Mouse (Mus musculus) erythroblast, embryonic 14.5 days (primary cell): ENCODE measurements around the gene Papola. TPM values are rescaled to one million over a fixed set of nuclear protein-coding genes. Genes with fewer than 3 reads are reported as not detected.

Experiments used
- H3K27me3 ChIP-seq: 2 replicates; pipeline ENCODE4 v1.6.1; 2012; ENCODE audit warnings: inconsistent platforms; ENCODE audit not compliant: control insufficient read depth
- H3K36me3 ChIP-seq: 2 replicates; pipeline ENCODE4 v1.6.1; 2012; ENCODE audit warnings: mild to moderate bottlenecking, inconsistent platforms; ENCODE audit not compliant: control insufficient read depth
- H3K4me1 ChIP-seq: 2 replicates; pipeline ENCODE4 v1.6.1; 2012; ENCODE audit warnings: inconsistent platforms; ENCODE audit not compliant: control insufficient read depth
- H3K4me3 ChIP-seq: replicated peaks from 2 replicates; pipeline ENCODE3; 2012; ENCODE audit warnings: moderate library complexity, mild to moderate bottlenecking, inconsistent platforms
- H3K9me3 ChIP-seq: 2 replicates; pipeline ENCODE4 v1.6.1; 2012; ENCODE audit warnings: low read length, inconsistent platforms, mixed read lengths; ENCODE audit not compliant: control insufficient read depth
- GATA1 ChIP-seq: IDR thresholded peaks from 2 replicates; pipeline ENCODE4 v1.6.1; 2012; ENCODE audit warnings: low read length, inconsistent platforms, mixed read lengths
- TAL1 ChIP-seq: IDR thresholded peaks from 3 replicates; pipeline ENCODE4 v1.6.1; 2012; ENCODE audit warnings: low read length, inconsistent platforms, mixed read lengths
- polyA plus RNA-seq: library from polyadenylated mRNA; stranded (reverse); fragments of >175 nt; gene quantifications from 2 replicates; pipeline ENCODE4 v1.2.3, GENCODE M21; 2012

The Papola gene
- polyA plus RNA-seq, 1 experiment: 14.5 TPM

DNA sequence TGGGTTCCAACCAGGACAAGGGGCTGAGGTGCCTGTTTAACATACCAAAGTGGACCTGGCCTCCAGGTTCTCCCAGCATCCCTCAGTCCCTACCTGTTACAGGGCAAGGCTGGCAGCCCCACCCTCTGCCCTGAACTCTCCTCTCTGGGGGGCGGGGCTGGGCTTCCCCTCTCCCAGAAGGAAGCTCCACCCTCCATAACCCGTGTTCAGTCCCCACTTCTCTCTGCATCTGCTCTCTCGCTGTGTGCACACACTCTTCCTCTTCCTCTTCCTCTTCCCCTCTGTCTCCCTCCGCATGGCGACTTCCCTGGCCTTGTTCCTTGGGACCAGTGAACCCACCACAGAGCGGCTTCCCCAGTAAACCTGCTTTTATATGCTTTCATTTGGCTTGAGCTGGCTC lies 84.7 kb downstream of the Papola start:
- no peaks in the 10 kb centered on the region for H3K36me3 ChIP-seq
- no peaks in the 10 kb centered on the region; the same call in 1 of the 2 replicates for H3K4me1 ChIP-seq
- no peak for TF ChIP-seq TAL1
- no peak for TF ChIP-seq GATA1
- H3K27me3 ChIP-seq: peaks cover 6% of the 10 kb centered on the region; the same call in 1 of the 2 replicates
- no peak overlapping the region for H3K4me3 ChIP-seq
- peaks cover 16% of the 10 kb centered on the region for H3K9me3 ChIP-seq

DNA sequence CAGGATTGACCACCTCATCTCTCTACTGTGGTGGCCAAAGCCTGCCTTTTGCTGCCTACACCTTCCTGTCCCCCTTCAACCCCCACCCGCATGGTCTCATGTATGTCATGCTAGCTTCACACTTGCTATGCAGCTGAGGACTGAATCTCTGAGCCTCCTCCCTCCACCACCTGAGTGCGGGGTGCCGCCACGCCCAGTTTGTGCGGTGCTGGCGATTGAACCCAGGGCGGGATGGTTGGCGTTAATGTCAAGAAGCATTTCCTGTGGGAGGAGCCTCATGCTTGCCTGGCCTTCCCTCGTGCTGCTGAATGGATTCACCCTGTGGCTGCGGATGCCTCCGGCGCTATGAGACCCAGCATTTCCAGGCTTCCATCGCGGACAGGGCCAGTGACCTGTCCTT lies 85.2 kb downstream of the Papola start:
- peaks cover 14% of the 10 kb centered on the region for H3K9me3 ChIP-seq

DNA sequence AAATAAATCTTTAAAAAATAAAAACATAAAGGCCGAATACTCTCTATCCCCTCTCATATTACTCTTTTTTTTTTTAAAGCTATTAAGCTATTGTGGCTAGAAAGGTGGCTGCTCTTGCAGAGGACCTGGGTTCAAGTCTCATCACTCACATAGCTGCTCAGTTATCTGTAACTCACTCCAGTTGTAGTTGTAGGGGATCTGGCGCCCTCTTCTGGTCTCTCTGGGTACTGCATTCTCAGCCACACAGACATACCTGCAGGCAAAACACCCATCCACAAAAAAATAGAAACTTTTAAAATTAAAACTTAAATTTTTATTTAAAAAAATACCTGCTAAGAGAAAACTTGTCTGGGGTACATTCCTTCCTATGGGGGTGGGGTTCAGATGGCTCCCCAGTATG lies 88.8 kb downstream of the Papola start:
- peaks cover 11% of the 10 kb centered on the region; the same call in 1 of the 2 replicates for H3K27me3 ChIP-seq
- H3K9me3 ChIP-seq: no peaks in the 10 kb centered on the region
- no peak for TF ChIP-seq GATA1
- TF ChIP-seq TAL1: no peak
- H3K4me1 ChIP-seq: no peaks in the 10 kb centered on the region; the same call in 1 of the 2 replicates
- H3K4me3 ChIP-seq: no peak overlapping the region
- H3K36me3 ChIP-seq: no peaks in the 10 kb centered on the region

More for the DNA sequence above, 85.2 kb downstream of the Papola start:
- H3K4me1 ChIP-seq: no peaks in the 10 kb centered on the region; the same call in 1 of the 2 replicates
- H3K36me3 ChIP-seq: no peaks in the 10 kb centered on the region
- H3K27me3 ChIP-seq: peaks cover 6% of the 10 kb centered on the region; the same call in 1 of the 2 replicates
- no peak for TF ChIP-seq TAL1
- no peak overlapping the region for H3K4me3 ChIP-seq

DNA sequence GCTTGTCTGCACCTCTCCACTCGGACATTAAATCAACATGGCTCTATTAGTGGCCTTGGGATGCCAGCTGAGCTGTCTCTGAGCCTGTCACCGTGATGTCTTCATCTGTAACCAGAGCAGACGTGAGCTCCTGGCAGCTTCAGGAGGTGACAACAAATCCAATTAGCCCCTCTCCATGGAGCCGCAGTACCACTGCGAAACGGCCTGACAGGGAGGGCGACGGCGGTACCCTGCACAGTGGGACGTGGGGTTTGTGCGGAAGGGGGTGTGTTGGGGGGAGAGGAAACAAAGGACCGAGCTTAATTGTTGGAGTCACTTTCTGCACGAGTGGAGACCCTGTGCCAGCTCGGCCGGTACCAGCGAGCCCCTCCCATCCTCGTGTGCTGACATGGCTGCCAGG lies 90.6 kb downstream of the Papola start:
- no peaks in the 10 kb centered on the region for H3K9me3 ChIP-seq
- TF ChIP-seq TAL1: no peak
- TF ChIP-seq GATA1: no peak
- H3K27me3 ChIP-seq: peaks cover 5% of the 10 kb centered on the region; the same call in 1 of the 2 replicates
- no peaks in the 10 kb centered on the region for H3K36me3 ChIP-seq
- H3K4me1 ChIP-seq: no peaks in the 10 kb centered on the region
- no peak overlapping the region for H3K4me3 ChIP-seq

DNA sequence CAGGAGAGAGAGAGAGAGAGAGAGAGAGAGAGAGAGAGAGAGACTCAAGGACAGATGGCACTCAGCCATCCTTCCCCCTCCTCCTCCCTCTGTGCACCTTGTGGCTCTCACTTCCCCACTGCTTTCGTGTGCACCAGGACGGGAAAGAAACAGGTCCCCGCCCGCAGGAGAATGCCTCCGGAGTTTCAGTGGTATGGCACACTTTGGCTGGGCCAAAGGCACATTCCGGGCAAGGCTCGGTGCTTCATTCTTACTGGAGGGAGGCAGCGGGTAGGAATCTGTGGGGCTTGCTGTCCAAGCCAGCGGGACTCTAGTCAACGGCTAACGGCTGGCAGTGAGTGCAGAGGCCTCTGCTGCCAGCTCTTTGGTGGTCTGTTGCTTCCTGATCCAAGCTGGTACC lies 92.0 kb downstream of the Papola start:
- Histone ChIP-seq H3K4me1 (no peaks in the 10 kb centered on the region), H3K36me3 (no peaks in the 10 kb centered on the region), H3K9me3 (no peaks in the 10 kb centered on the region), H3K4me3 (no peak overlapping the region), H3K27me3 (peaks cover 5% of the 10 kb centered on the region; the same call in 1 of the 2 replicates)
- TF ChIP-seq TAL1: no peak
- no peak for TF ChIP-seq GATA1

DNA sequence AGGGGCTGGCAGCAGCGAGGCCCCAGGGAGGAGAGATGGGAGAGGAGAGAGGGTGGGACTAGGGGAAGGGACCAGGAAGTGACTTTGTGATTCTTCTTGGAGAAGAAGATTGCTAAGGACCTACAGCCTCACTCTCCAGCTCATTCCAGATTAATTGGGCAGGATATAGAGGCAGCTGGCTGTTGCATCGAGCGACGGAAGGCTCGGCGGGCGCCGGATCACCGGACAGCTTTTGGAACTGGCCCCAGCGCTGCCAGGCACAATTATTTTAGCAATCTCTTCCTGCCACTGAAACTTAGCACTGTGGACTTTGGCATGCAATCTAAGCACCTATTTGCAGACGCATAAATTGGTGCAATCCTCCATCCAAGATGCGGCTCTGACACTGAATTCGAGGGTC lies 92.4 kb downstream of the Papola start:
- no peak overlapping the region for H3K4me3 ChIP-seq
- H3K4me1 ChIP-seq: no peaks in the 10 kb centered on the region
- TF ChIP-seq TAL1 (no peak), GATA1 (no peak)
- peaks cover 5% of the 10 kb centered on the region; the same call in 1 of the 2 replicates for H3K27me3 ChIP-seq
- H3K9me3 ChIP-seq: no peaks in the 10 kb centered on the region
- no peaks in the 10 kb centered on the region for H3K36me3 ChIP-seq

DNA sequence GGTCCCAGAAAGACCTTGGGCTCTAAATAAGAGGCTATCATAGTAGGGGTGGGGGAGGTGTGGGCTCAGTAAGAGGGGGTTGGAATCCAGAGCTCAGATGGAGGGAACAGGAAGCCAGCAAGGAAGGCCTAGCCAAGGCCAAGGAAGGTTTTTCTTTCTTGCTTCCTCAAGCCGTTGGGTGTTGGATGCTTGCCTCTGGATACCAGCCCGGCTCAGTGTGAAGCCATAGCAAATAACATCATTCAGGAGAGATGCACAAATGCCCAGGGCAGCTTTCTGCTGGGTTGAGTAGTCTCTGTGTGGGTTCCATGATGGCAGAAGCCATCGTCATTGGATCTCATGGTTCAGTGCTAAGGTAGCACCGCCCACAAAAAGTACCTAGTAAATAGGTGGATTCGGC lies 94.3 kb downstream of the Papola start:
- H3K9me3 ChIP-seq: peaks cover 11% of the 10 kb centered on the region
- H3K4me3 ChIP-seq: no peak overlapping the region
- no peaks in the 10 kb centered on the region for H3K36me3 ChIP-seq
- peaks cover 5% of the 10 kb centered on the region; the same call in 1 of the 2 replicates for H3K27me3 ChIP-seq
- TF ChIP-seq GATA1 (no peak), TAL1 (no peak)
- H3K4me1 ChIP-seq: no peaks in the 10 kb centered on the region

DNA sequence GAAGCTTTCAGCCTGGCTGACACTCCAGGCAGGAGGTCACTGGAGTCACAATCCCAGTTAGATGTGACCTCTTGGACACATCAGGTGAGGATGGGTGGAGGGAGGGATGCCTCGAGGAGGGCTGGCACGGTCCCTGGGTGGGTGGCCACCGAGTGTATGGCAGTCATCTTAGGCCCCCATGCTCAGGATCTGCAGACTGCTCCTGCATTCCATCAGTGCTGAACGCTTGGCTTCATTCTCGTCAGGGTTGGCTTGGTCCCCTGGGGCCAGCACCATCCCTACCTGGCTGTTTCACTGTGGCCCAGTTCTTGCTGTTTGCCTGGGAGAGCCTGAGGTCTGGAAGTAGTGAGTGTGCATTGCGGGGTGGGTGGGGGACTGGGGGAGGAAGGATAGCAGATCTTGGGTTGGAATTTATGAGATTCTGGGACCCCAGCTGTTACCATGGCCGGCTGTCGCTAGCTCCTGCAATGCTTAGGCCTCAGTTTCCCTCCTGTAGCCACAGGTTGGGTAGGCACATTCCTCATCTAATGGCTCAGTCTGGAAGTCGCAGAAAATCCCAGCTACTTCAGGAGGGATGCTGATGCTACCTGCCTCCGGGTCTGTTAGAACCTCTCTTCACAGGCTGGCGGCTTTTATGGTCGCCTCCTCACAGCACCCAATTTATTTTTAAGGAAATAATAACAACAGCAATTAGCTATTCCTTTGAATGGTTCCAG lies 99.5 kb downstream of the Papola start:
- Histone ChIP-seq H3K27me3 (no peaks in the 10 kb centered on the region), H3K9me3 (peaks cover 13% of the 10 kb centered on the region), H3K4me3 (no peak overlapping the region), H3K36me3 (no peaks in the 10 kb centered on the region), H3K4me1 (no peaks in the 10 kb centered on the region)
- TF ChIP-seq TAL1 (no peak), GATA1 (no peak)

DNA sequence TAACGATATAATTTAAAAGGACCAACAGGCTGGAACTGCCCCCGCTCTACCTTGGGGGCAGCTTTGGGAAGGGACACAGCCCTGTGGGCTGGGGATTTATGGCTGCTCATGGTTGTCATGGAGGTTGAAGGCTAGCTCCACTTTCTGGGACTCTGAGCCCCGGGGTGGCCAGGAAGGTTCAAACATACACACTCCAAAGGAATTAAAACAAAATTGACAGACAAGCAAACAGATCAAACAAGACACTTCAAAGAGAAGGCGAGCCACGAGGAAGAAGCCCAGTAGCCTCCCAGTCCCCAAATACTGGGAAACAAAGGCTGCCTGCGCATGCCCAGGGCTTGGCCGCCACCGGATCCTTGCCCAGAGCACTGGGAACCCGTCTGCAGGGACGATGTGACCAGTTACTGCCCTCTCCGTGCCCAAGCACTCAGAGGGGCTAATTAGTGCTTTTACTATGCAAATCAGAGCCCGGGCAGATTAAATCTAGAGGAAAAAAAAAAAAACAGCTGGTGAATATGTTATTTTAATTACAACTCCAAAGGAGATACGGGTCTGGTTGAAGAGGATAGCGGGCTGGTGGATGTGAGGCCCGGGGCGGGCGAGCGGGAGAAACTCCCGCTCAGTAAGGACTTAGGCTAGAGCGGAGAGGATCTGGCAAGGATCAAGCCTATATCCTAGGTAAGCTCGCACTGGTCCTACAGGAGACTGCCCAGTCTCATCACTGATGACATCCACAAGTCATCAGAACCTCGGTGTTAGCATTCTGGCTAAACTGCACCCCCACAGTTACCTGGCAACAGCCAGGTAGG lies 100.2 kb downstream of the Papola start:
- Histone ChIP-seq H3K27me3 (no peaks in the 10 kb centered on the region), H3K4me1 (no peaks in the 10 kb centered on the region), H3K4me3 (no peak overlapping the region), H3K36me3 (no peaks in the 10 kb centered on the region), H3K9me3 (peaks cover 13% of the 10 kb centered on the region)
- TF ChIP-seq GATA1 (no peak), TAL1 (no peak)

Other genes starting within 250 kb of the Papola start
- gene Bdkrb2, start 221.5 kb upstream of the Papola start, polyA plus RNA-seq: not detected in 2 replicates
- gene Bdkrb1, start 181.6 kb upstream of the Papola start, polyA plus RNA-seq: not detected in 2 replicates
- 0.02 and 0.04 TPM in 2 replicates for gene Gskip, start 99.9 kb upstream of the Papola start, polyA plus RNA-seq
- gene Atg2b, start 99.5 kb upstream of the Papola start, polyA plus RNA-seq: 0.63 and 0.76 TPM in 2 replicates
- gene Ak7, start 78.7 kb upstream of the Papola start, polyA plus RNA-seq: not detected in 2 replicates
- gene Vrk1, start 225.5 kb downstream of the Papola start, polyA plus RNA-seq: 5.3 and 6.7 TPM in 2 replicates